Mouse (Mus musculus) yolk sac, embryonic 10.5 days (tissue): ENCODE results near the gene Fgr.

Experiments
- DNase-seq: peaks from one replicate; pipeline ENCODE4 v3.0.0-alpha.2; 2017; ENCODE audit warnings: low spot score

Gene Fgr

GRCm38 (mm10) chr4:132959679-132960045 lies 14.2 kb upstream of the Fgr start:
- DNase-seq = no peak

DNA sequence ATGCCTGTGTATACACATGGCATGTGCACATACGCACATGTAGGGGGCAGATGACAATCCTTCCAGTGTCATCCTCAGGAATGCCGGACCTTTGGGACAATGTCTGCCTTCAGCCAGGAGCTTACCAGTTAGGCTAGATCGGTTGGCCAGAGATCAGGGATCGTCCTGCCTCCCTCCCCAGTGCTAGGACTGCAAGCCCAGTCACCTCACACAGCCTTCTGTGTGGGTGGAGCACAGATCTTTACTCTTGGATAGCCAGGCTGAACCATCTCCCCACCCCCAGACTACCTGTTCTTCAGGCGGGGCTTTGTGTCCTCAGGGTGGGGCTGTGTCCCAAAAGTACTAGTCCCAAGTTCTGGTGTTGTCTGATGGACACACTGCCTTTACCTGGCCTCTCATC lies 13.6 kb upstream of the Fgr start:
- no peak for DNase-seq

- no peak for DNase-seq
These were observed 12.8 kb upstream of the Fgr start for GRCm38 (mm10) chr4:132960864-132961639.

DNA sequence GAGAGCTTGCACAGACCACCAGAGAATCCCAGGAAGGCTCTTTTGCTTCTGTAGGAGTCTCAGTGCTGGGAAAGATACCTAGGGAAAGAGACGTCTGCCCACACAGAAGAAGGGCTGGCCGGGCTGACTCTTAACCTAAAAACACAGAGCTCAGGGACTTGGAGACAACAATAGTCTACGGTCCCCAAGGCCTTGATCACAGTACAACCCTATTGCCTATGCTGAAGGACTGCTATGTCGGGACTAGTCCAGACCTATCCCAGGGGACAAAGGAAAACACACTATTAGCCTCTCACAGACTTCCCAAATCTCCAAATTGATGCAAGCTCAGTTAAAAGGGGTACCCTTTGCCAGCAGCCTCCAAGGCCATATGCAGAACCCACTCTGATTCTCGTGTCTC lies 12.0 kb upstream of the Fgr start:
- DNase-seq = no peak

DNA sequence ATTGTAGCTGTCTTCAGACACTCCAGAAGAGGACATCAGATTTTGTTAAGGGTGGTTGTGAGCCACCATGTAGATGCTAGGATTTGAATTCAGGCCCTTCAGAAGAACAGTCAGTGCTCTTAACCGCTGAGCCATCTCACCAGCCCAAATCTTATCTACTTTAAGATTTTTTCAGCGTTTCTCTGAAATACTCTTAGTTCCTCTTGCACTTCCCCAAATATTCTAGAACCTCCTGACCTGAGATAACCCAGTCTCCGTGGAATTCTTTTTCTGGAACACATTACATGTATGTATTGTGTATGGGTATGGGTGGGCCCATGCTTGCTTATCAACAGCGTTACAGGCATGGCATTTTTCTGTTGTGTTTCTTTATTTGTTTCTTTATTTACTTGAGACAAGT lies 11.3 kb upstream of the Fgr start:
- no peak for DNase-seq

DNA sequence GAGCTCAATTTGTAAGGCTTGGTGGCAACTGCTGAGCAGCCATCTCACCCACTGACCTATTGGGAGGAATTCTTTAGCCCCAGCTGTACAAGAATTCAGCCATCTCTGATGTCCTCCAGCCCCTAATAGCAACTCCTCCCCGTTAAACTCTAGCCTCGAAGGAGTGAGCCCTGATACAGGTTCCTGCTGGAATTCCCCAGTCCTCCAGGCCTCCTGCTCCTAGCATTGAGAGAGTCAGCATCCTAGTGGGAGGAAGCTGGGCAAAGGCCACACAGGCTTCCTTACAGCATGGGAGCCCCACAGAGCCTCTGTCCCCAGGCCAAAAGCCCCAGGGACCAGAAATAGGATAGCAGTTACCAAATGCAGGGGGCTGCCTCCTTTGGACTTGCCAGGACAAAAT lies 10.5 kb upstream of the Fgr start:
- DNase-seq = no peak

DNA sequence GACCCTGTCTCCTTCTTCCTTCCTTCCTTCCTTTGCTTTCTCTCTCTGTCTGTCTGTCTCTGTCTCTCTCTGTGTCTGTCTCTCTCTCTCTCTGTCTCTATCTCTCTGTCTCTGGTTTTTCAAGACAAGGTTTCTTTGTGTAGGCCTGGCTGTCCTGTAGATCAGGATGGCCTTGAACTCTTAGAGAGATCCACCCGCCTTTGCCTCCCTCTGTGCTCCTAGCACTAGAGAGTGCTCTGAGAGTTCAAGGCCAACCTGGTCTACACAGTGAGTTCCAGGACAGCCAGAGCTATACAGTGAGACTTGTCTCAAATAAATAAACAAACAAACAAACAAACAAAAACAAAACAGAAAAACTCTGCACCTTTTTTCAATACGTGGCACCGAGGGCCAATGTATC lies 9.8 kb upstream of the Fgr start:
- no peak for DNase-seq

DNA sequence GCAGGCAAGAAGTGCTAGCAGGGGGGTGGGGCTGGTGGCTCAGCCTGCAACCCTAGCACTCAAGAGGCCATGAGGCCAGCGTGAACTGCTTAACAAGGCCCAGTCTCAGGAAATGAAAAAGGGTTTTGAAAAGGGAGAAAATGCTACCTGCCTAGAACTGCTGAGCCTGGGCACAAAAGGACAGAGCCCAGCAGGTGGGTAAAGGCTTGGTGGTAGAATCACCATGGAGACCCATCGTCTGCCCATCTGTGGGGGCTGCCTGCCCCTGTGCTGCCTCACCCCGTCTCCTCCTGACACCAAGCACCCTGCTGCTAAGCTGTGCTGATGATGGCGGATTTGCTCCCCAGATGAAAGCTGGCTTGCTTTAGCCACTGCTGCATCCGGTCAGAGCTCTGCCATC lies 9.4 kb upstream of the Fgr start:
- no peak for DNase-seq

GRCm38 (mm10) chr4:132968105-132968938 lies 5.6 kb upstream of the Fgr start:
- DNase-seq = no peak

DNA sequence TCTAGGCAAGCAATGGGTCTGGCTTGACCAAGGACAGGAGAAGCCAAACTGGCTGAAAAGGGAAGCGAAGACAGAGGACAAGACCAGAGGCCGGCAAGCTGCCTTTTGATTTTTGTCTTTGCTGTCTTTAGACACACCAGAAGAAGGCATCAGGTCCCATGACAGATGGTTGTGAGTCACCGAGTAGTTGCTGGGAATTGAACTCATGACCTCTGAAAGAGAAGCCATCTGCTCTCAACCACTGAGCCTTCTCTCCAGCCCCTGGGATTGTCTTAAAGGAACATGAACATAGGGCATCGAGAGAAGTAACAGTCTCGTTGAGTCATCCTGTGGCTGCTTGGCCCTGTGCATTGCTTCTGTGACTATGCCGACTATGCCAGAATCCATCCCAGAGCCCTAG lies 2.3 kb upstream of the Fgr start:
- no peak for DNase-seq

- no peak for DNase-seq
These were observed 1.8 kb upstream of the Fgr start for GRCm38 (mm10) chr4:132972101-132972500.

GRCm38 (mm10) chr4:132972556-132972955 lies 1.3 kb upstream of the Fgr start:
- no peak for DNase-seq

- DNase-seq = no peak
These were observed 709 bp upstream of the Fgr start for GRCm38 (mm10) chr4:132973186-132973585.

GRCm38 (mm10) chr4:132974904-132975303 lies 1.0 kb downstream of the Fgr start:
- peak; percentile 38 for DNase-seq

DNA sequence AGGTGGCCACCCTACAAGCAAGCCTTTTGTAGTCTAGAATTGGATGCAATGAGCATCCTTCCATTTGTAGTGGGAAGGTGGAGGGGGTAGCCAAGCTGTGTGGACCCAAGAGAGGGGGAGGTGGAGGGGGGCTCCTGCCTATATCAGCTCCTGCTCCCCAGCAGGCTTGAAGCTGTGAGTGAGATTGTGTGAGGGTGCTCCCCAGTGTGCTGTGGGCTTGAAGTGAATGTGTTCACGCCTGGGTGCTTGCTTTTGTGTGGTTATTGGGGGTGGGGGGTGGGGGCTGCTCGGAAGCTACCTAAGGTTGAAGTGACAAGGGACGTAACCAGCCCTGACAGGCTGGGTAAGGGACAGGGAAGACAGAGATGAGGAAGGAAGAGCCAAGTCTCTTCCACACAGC lies 1.9 kb downstream of the Fgr start:
- DNase-seq = no peak

- DNase-seq = no peak
These were observed 2.8 kb downstream of the Fgr start for GRCm38 (mm10) chr4:132976729-132977128.

DNA sequence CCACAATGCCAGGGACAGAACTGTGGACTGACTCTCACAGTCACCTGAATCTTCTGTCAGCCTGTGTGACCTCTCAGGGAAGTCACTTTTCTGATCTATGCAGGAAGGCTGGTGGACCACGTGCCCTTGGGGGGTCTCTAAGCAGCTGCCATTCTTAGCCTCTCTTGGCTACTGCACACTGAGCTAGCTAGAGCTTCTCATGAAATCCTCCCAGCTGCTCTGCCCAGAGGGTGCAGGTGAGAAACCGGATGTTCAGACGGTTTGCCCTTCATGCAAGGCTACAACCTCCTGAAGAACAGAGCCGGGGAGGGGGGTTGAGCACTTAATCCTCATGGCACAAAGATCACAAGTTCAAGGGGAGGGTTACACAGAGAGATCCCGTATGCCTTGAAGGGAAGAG lies 3.7 kb downstream of the Fgr start:
- DNase-seq = no peak

GRCm38 (mm10) chr4:132979186-132979585 lies 5.3 kb downstream of the Fgr start:
- no peak for DNase-seq

DNA sequence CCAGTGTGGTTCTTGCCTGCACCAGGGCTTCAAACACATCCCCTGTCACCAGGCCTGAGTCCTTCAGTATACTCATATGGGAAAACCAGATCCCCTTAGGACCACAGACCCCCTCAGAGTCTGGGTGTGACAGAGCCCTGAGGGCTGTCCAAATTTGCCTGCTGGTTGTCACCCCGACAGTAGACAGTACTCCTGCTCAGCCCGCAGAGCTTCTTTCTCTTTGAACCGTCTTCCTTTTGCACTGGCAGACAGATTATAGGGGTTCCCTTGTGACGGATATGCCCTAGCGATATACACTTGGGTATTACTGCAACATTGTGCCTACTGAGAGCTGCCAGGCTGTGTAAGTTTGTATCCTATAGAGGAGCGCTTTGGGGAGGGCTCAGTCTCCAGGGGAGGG lies 7.7 kb downstream of the Fgr start:
- no peak for DNase-seq

DNA sequence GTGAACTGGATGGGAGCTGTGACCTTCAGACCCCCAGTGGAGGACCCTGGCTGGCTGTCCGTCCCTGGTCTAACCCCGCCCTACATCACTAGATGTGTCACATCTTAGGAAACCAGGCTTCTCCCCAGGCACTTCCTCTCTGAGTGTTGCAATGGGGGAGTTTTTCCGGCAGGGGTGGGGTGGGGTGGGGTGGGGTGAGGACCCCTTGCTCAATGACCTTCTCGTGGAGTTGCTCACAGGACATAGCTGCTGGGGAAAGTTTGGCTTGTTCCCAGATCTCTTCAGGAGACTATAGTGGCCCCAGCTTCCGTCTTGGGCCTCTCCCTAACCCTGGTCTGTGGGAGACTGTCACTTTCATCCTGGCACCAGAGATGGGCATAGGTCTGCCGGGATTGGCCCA lies 9.1 kb downstream of the Fgr start:
- no peak for DNase-seq

DNA sequence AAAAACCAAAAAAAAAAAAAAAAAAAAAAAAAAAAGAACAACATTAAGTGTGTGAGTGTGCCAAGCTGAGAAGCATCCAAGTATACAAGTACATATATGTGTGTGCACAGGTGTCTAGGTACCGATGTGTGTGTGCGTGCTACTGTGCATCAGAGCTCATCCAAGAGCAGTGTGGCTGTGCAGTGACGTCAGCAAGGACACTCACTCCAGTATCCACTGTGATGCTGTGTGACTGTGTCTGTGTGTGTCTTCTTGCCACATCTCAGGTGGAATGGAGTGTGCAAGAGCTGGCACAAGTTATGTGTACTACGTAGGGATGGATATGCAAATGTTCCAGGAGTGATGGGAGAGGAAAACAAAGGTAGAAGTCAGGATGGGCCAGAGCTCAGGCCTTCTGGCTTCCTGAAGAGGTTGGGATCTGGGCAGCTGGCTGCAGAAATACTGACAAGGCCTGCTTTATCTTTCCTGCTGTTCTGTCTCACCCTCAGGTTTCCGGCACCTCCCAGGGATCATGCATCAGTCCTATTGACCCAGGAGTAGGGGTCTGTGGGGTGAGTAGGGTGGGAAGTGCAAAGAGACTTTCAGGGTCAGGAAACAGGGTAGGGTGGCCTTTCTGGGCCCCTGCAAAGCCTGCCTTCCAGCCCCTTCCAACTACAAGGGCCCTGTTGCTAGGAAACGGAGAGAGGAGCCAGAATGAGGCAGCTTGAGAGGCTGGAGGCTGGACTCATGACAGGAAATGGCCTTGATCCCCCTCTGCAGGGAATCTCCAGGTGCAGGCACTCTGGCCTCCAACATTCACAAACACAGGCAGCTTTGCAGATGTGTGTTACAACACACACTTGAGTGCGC lies 10.0 kb downstream of the Fgr start:
- DNase-seq = peak; percentile 67

GRCm38 (mm10) chr4:132988581-132989355 lies 14.9 kb downstream of the Fgr start:
- DNase-seq = no peak
